Mouse (Mus musculus): ENCODE results near the gene Fmo3.

Fmo3 gene

GRCm38 (mm10) chr1:162984428-162984827, at the start of gene Fmo3:
TSS of gene Fmo3 (minus strand) at chr1:162984528.
- no peak for DNase-seq (ENCODE audit: low read depth)

- DNase-seq (ENCODE audit: low read depth): no peak
These were observed 38.7 kb upstream of the Fmo3 start for GRCm38 (mm10) chr1:163023075-163023474.

- DNase-seq (ENCODE audit: low read depth): no peak
These were observed 24.9 kb upstream of the Fmo3 start for GRCm38 (mm10) chr1:163009220-163009619.

- no peak for DNase-seq (ENCODE audit: low read depth)
These were observed 19.2 kb upstream of the Fmo3 start for GRCm38 (mm10) chr1:163003496-163003895.

- DNase-seq (ENCODE audit: low read depth): no peak
These were observed 17.0 kb upstream of the Fmo3 start for GRCm38 (mm10) chr1:163001271-163001829.

GRCm38 (mm10) chr1:162987546-162987945, 3.2 kb upstream of the Fmo3 start:
- DNase-seq (ENCODE audit: low read depth): no peak

- no peak for DNase-seq (ENCODE audit: low read depth)
These were observed 2.4 kb upstream of the Fmo3 start for GRCm38 (mm10) chr1:162986777-162987176.

GRCm38 (mm10) chr1:162986121-162986748, 1.9 kb upstream of the Fmo3 start:
- DNase-seq (ENCODE audit: low read depth): no peak

- no peak for DNase-seq (ENCODE audit: low read depth)
These were observed 20.8 kb downstream of the Fmo3 start for GRCm38 (mm10) chr1:162963556-162963955.

- no peak for DNase-seq (ENCODE audit: low read depth)
These were observed 26.9 kb downstream of the Fmo3 start for GRCm38 (mm10) chr1:162957422-162957821.

GRCm38 (mm10) chr1:162953079-162953478, 31.2 kb downstream of the Fmo3 start:
- no peak for DNase-seq (ENCODE audit: low read depth)

GRCm38 (mm10) chr1:162949763-162950162, 34.6 kb downstream of the Fmo3 start:
- DNase-seq (ENCODE audit: low read depth): no peak

GRCm38 (mm10) chr1:162947934-162948333, 36.4 kb downstream of the Fmo3 start:
- DNase-seq (ENCODE audit: low read depth): no peak

GRCm38 (mm10) chr1:162946837-162947558, 37.3 kb downstream of the Fmo3 start:
- DNase-seq (ENCODE audit: low read depth): no peak

GRCm38 (mm10) chr1:162943700-162944099, 40.6 kb downstream of the Fmo3 start:
- peak; percentile 3 for DNase-seq (ENCODE audit: low read depth)

- no peak for DNase-seq (ENCODE audit: low read depth)
These were observed 45.5 kb downstream of the Fmo3 start for GRCm38 (mm10) chr1:162938696-162939351.

- no peak for DNase-seq (ENCODE audit: low read depth)
These were observed 46.2 kb downstream of the Fmo3 start for GRCm38 (mm10) chr1:162937970-162938695.

- no peak for DNase-seq (ENCODE audit: low read depth)
These were observed 46.9 kb downstream of the Fmo3 start, which contains the start of gene Fmo6 for GRCm38 (mm10) chr1:162937415-162937814. TSS of gene Fmo6 (minus strand) at chr1:162937515.

GRCm38 (mm10) chr1:162934374-162935012, 49.8 kb downstream of the Fmo3 start:
- no peak for DNase-seq (ENCODE audit: low read depth)

- DNase-seq (ENCODE audit: low read depth): no peak
These were observed 51.9 kb downstream of the Fmo3 start for GRCm38 (mm10) chr1:162932386-162932785.

GRCm38 (mm10) chr1:162931880-162932279, 52.4 kb downstream of the Fmo3 start:
- no peak for DNase-seq (ENCODE audit: low read depth)
